Mouse (Mus musculus) heart, adult 8-10 months (tissue): ENCODE results near the gene Dppa5a. TPM values are rescaled to one million over a fixed set of nuclear protein-coding genes. Genes with fewer than 3 reads are reported as not detected.

Experiments used
- total RNA-seq, 4 experiments: library from RNA; stranded (reverse); gene quantifications; 2 replicates each; pipeline ENCODE4 v1.2.4; 2022

The Dppa5a gene
- total RNA-seq, 4 experiments from 2014 or later, result not detected

Other genes starting within 250 kb of the Dppa5a start
- gene Gsta4, start 185.4 kb downstream of the Dppa5a start, total RNA-seq, result 100 to 1,000 TPM; 108 to 158 (median 147) TPM
- 10 to 100 TPM in 2 of 4 experiments, 1 to 10 TPM in 2; 2.9 to 17.3 (median 7.6) TPM for gene Gsta1, start 137.5 kb downstream of the Dppa5a start, total RNA-seq
- 1 to 10 TPM in 3 of 4 experiments, under 1 TPM in 1; 0.43 to 6.3 (median 2.7) TPM for gene Gm3776, start 111.0 kb downstream of the Dppa5a start, total RNA-seq
- 1 to 10 TPM in 2 of 4 experiments, under 1 TPM in 1, not detected in 1; 0.73 to 3.2 (median 2.0) TPM for gene Gm10639, start 78.3 kb downstream of the Dppa5a start, total RNA-seq
- not detected for gene Omt2a, start 53.4 kb downstream of the Dppa5a start, total RNA-seq
- not detected for gene Omt2b, start 40.6 kb downstream of the Dppa5a start, total RNA-seq
- gene Gsta2, start 12.4 kb downstream of the Dppa5a start, total RNA-seq, result 1 to 10 TPM; 1.4 to 4.4 (median 2.6) TPM
- not detected for gene Ooep, start 10.5 kb upstream of the Dppa5a start, total RNA-seq
- gene Ddx43, start 27.6 kb upstream of the Dppa5a start, total RNA-seq, result not detected
- gene Cgas, start 75.1 kb upstream of the Dppa5a start, total RNA-seq, result under 1 TPM; 0.16 to 0.44 (median 0.28) TPM
- gene Mto1, start 80.0 kb upstream of the Dppa5a start, total RNA-seq, result 10 to 100 TPM; 23.6 to 29.9 (median 27.6) TPM
- gene Gm17324, start 80.6 kb upstream of the Dppa5a start, total RNA-seq, result not detected
- gene Eef1a1, start 121.0 kb upstream of the Dppa5a start, total RNA-seq, result 100 to 1,000 TPM; 830 to 950 (median 884) TPM
- gene Slc17a5, start 219.9 kb upstream of the Dppa5a start, total RNA-seq, result 1 to 10 TPM; 4.5 to 7.4 (median 5.8) TPM
- gene Cd109, start 247.4 kb upstream of the Dppa5a start, total RNA-seq, result 1 to 10 TPM in 1 of 4 experiments, under 1 TPM in 3; 0.50 to 1.2 (median 0.70) TPM